Mouse (Mus musculus) MEL (cell line): Measurements from ENCODE around the gene Trim23. TPM values are rescaled to one million over a fixed set of nuclear protein-coding genes. Genes with fewer than 3 reads are reported as not detected.

Experiments used
- DNase-seq: peaks from one replicate; pipeline ENCODE4 v3.0.0; 2011; ENCODE audit warnings: low read depth, low spot score
- H3K27ac ChIP-seq: 2 replicates; pipeline ENCODE4 v1.5.1; 2012; ENCODE audit warnings: low read depth, mild to moderate bottlenecking, control low read depth, low read length, moderate library complexity; ENCODE audit not compliant: control insufficient read depth
- H3K27me3 ChIP-seq, 2 experiments: fragments of 150-350 bp in 1 of 2; sonication (generic) in 1 of 2; 2 replicates each; pipeline ENCODE4 v1.6.1; 2012; ENCODE audit warnings: low read length in 2 of 2, mild to moderate bottlenecking in 2 of 2, improper control_type of control experiment in 1 of 2, moderate library complexity in 1 of 2; ENCODE audit not compliant: insufficient read depth in 2 of 2, control insufficient read depth in 1 of 2
- H3K36me3 ChIP-seq, 2 experiments: 2 replicates each; pipeline ENCODE4 v1.6.1; 2012 to 2014; ENCODE audit warnings: low read length in 2 of 2, improper control_type of control experiment in 1 of 2, inconsistent platforms in 1 of 2, mild to moderate bottlenecking in 1 of 2; ENCODE audit not compliant: insufficient read depth in 2 of 2, control insufficient read depth in 1 of 2
- H3K4me1 ChIP-seq, 2 experiments: fragments of 150-350 bp in 1 of 2; sonication (generic) in 1 of 2; 2 replicates each; pipeline ENCODE4 v1.6.1; 2012; ENCODE audit warnings: low read length in 2 of 2, improper control_type of control experiment in 1 of 2, mild to moderate bottlenecking in 1 of 2; ENCODE audit not compliant: insufficient read depth in 2 of 2, control insufficient read depth in 1 of 2
- H3K4me3 ChIP-seq, 2 experiments: fragments of 150-350 bp in 1 of 2; sonication (generic) in 1 of 2; 2 replicates each; pipeline ENCODE4 v1.5.1; 2012; ENCODE audit warnings: low read depth in 2 of 2, low read length in 2 of 2, mild to moderate bottlenecking in 2 of 2, moderate library complexity in 2 of 2, control low read depth in 1 of 2, improper control_type of control experiment in 1 of 2; ENCODE audit not compliant: control insufficient read depth in 1 of 2, insufficient read depth in 1 of 2
- H3K79me2 ChIP-seq: 2 replicates; pipeline ENCODE4 v1.6.1; 2012; ENCODE audit warnings: mild to moderate bottlenecking, low read length, moderate library complexity; ENCODE audit not compliant: control insufficient read depth, poor library complexity, insufficient read depth
- H3K9ac ChIP-seq: 2 replicates; pipeline ENCODE4 v1.6.1; 2012; ENCODE audit warnings: low read depth, mild to moderate bottlenecking, control low read depth, low read length, moderate library complexity; ENCODE audit not compliant: control insufficient read depth, poor library complexity, severe bottlenecking
- H3K9me3 ChIP-seq: fragments of 150-350 bp; sonication (generic); replicated peaks from 2 replicates; pipeline ENCODE4 v1.6.1; 2012; ENCODE audit warnings: mild to moderate bottlenecking, low read length, improper control_type of control experiment, moderate library complexity; ENCODE audit not compliant: insufficient read depth
- BHLHE40 ChIP-seq: IDR thresholded peaks from 2 replicates; pipeline ENCODE4 v1.6.1; 2012; ENCODE audit warnings: low read depth, mild to moderate bottlenecking, inconsistent platforms, low read length, improper control_type of control experiment, borderline replicate concordance
- CTCF ChIP-seq, 3 experiments: IDR thresholded peaks in 2 of 3; conservative IDR thresholded peaks in 1 of 3; 2 replicates each; pipeline ENCODE4 v1.5.1; 2011 to 2012; ENCODE audit warnings: low read length in 3 of 3, low read depth in 2 of 3, mild to moderate bottlenecking in 2 of 3, improper control_type of control experiment in 1 of 3, inconsistent platforms in 1 of 3, mixed read lengths in 1 of 3, moderate library complexity in 1 of 3; ENCODE audit not compliant: control insufficient read depth in 1 of 3, insufficient read depth in 1 of 3, poor library complexity in 1 of 3, severe bottlenecking in 1 of 3
- E2F4 ChIP-seq: IDR thresholded peaks from 2 replicates; pipeline ENCODE4 v1.6.1; 2011; ENCODE audit warnings: low read depth, low read length, improper control_type of control experiment, borderline replicate concordance
- ELF1 ChIP-seq: IDR thresholded peaks from 2 replicates; pipeline ENCODE4 v1.6.1; 2014; ENCODE audit warnings: low read depth, mild to moderate bottlenecking, inconsistent platforms, low read length, improper control_type of control experiment, moderate library complexity
- EP300 ChIP-seq, 2 experiments: IDR thresholded peaks; 2 replicates each; pipeline ENCODE4 v1.6.1; 2011; ENCODE audit warnings: improper control_type of control experiment in 2 of 2, low read length in 2 of 2, low read depth in 1 of 2, mild to moderate bottlenecking in 1 of 2
- ETS1 ChIP-seq: IDR thresholded peaks from 2 replicates; pipeline ENCODE4 v1.6.1; 2012; ENCODE audit warnings: low read depth, mild to moderate bottlenecking, inconsistent platforms, low read length, improper control_type of control experiment, moderate library complexity
- GABPA ChIP-seq: IDR thresholded peaks from 2 replicates; pipeline ENCODE4 v1.6.1; 2012; ENCODE audit warnings: low read depth, mild to moderate bottlenecking, inconsistent platforms, low read length, improper control_type of control experiment, moderate library complexity
- HCFC1 ChIP-seq: IDR thresholded peaks from 2 replicates; pipeline ENCODE4 v1.6.1; 2012; ENCODE audit warnings: low read depth, mild to moderate bottlenecking, inconsistent platforms, low read length, improper control_type of control experiment, moderate library complexity
- MAFK ChIP-seq: IDR thresholded peaks from 2 replicates; pipeline ENCODE4 v1.6.1; 2011; ENCODE audit warnings: low read depth, mild to moderate bottlenecking, low read length, improper control_type of control experiment, borderline replicate concordance
- MAX ChIP-seq: IDR thresholded peaks from 2 replicates; pipeline ENCODE4 v1.6.1; 2011; ENCODE audit warnings: low read length, improper control_type of control experiment
- MXI1 ChIP-seq: IDR thresholded peaks from 2 replicates; pipeline ENCODE4 v1.6.1; 2011; ENCODE audit warnings: mild to moderate bottlenecking, low read depth, low read length, improper control_type of control experiment
- MYB ChIP-seq: IDR thresholded peaks from 2 replicates; pipeline ENCODE4 v1.6.1; 2011; ENCODE audit warnings: mild to moderate bottlenecking, low read depth, low read length, improper control_type of control experiment
- MYC ChIP-seq: IDR thresholded peaks from 2 replicates; pipeline ENCODE4 v1.6.1; 2011; ENCODE audit warnings: low read depth, mild to moderate bottlenecking, low read length, improper control_type of control experiment, moderate library complexity
- NELFE ChIP-seq: IDR thresholded peaks from 2 replicates; pipeline ENCODE4 v1.6.1; 2011; ENCODE audit warnings: low read depth, low read length, improper control_type of control experiment
- POLR2A ChIP-seq, 2 experiments: IDR thresholded peaks; 2 replicates each; pipeline ENCODE4 v1.6.1; 2011 to 2012; ENCODE audit warnings: low read length in 2 of 2, mild to moderate bottlenecking in 2 of 2, control low read depth in 1 of 2, improper control_type of control experiment in 1 of 2, low read depth in 1 of 2, moderate library complexity in 1 of 2; ENCODE audit not compliant: control insufficient read depth in 1 of 2, insufficient read depth in 1 of 2, poor library complexity in 1 of 2
- POLR2AphosphoS2 ChIP-seq: IDR thresholded peaks from 2 replicates; pipeline ENCODE4 v1.6.1; 2011; ENCODE audit warnings: low read length, improper control_type of control experiment
- POLR2AphosphoS5 ChIP-seq: IDR thresholded peaks from 2 replicates; pipeline ENCODE4 v1.6.1; 2012; ENCODE audit warnings: low read depth, borderline replicate concordance, mild to moderate bottlenecking, inconsistent platforms, low read length, moderate library complexity, mixed read lengths
- RAD21 ChIP-seq: IDR thresholded peaks from 2 replicates; pipeline ENCODE4 v1.6.1; 2011; ENCODE audit warnings: mild to moderate bottlenecking, low read depth, low read length, improper control_type of control experiment
- RCOR1 ChIP-seq: IDR thresholded peaks from 2 replicates; pipeline ENCODE4 v1.6.1; 2012; ENCODE audit warnings: low read depth, mild to moderate bottlenecking, inconsistent platforms, low read length, improper control_type of control experiment
- SIN3A ChIP-seq: IDR thresholded peaks from 2 replicates; pipeline ENCODE4 v1.6.1; 2012; ENCODE audit warnings: low read length, improper control_type of control experiment, inconsistent platforms
- SMC3 ChIP-seq: IDR thresholded peaks from 2 replicates; pipeline ENCODE4 v1.6.1; 2011; ENCODE audit warnings: low read depth, low read length, improper control_type of control experiment
- TBP ChIP-seq: IDR thresholded peaks from 2 replicates; pipeline ENCODE4 v1.8.0; 2011; ENCODE audit warnings: low read depth, low read length, improper control_type of control experiment
- USF1 ChIP-seq: IDR thresholded peaks from 2 replicates; pipeline ENCODE4 v1.6.1; 2014; ENCODE audit warnings: low read depth, mild to moderate bottlenecking, inconsistent platforms, low read length, improper control_type of control experiment, moderate library complexity
- USF2 ChIP-seq, 2 experiments: IDR thresholded peaks; 2 replicates each; pipeline ENCODE4 v1.6.1; 2011 to 2012; ENCODE audit warnings: improper control_type of control experiment in 2 of 2, low read length in 2 of 2, borderline replicate concordance in 1 of 2, inconsistent platforms in 1 of 2, low read depth in 1 of 2, mild to moderate bottlenecking in 1 of 2; ENCODE audit not compliant: insufficient read depth in 1 of 2
- ZC3H11A ChIP-seq: IDR thresholded peaks from 2 replicates; pipeline ENCODE4 v1.6.1; 2012; ENCODE audit warnings: low read depth, mild to moderate bottlenecking, inconsistent platforms, low read length, improper control_type of control experiment
- ZMIZ1 ChIP-seq: IDR thresholded peaks from 2 replicates; pipeline ENCODE4 v1.6.1; 2012; ENCODE audit warnings: low read depth, mild to moderate bottlenecking, inconsistent platforms, low read length, improper control_type of control experiment, moderate library complexity
- ZNF384 ChIP-seq: IDR thresholded peaks from 2 replicates; pipeline ENCODE4 v1.6.1; 2012; ENCODE audit warnings: low read depth, mild to moderate bottlenecking, inconsistent platforms, low read length, improper control_type of control experiment
- polyA plus RNA-seq, 2 experiments: library from polyadenylated mRNA; stranded (reverse) in 1 of 2; unstranded in 1 of 2; fragments of >175 nt in 1 of 2; fragments of >200 nt in 1 of 2; gene quantifications; 2 replicates each; pipeline versions ENCODE4 v1.2.1 to v1.2.4; 2012; ENCODE audit warnings: low replicate concordance in 2 of 2, low read depth in 1 of 2; ENCODE audit not compliant: insufficient read length in 2 of 2, insufficient read depth in 1 of 2, missing spikeins in 1 of 2
- total RNA-seq: library from RNA; depleted of rRNA; stranded (reverse); fragments of 300-350 nt; gene quantifications from 2 replicates; pipeline ENCODE4 v1.2.3, GENCODE M21; 2012

Trim23 gene
- total and polyA plus RNA-seq, 3 experiments, result 5.8 to 8.5 TPM; not detected in 1

DNA sequence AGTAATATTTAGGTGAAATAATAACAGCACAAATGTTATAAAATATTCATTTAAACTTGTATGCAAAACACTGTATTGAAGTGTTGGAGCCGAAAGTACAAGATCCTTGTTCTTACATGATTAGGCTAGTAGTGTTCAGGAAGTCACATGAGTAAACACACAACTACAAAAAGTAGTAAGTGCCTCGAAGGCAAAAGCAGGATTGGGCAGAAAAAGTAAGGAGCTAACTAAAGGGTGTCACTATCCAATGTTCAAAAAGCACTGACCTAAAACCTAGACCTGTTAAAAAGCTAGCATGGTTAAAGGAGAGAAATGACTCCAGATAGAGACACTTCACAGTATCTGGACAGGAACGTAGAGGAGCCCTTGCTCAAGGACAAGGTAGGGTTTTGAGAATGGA lies 48.9 kb downstream of the Trim23 start:
- Histone ChIP-seq H3K79me2 (peaks cover 27% of the 10 kb centered on the region), H3K36me3 (peaks cover 0 to 25% of the 10 kb centered on the region in 2 experiments; a peak in 3 of 4 replicates), H3K4me1 (peaks cover 3 to 8% of the 10 kb centered on the region in 2 experiments), H3K9ac (peak overlapping the region; percentile 93), H3K4me3 (peak overlapping the region; percentile 61 to 92), H3K27ac (peak overlapping the region; percentile 51), H3K9me3 (no peaks in the 10 kb centered on the region), H3K27me3 (no peaks in the 10 kb centered on the region)
- DNase-seq, result peak; percentile 49
- TF ChIP-seq POLR2AphosphoS5 (no peak), ZC3H11A (no peak), USF1 (peak; percentile 68; the same call in 1 of the 2 replicates)
- TF ChIP-seq, all 39 proteins: peak for 1

DNA sequence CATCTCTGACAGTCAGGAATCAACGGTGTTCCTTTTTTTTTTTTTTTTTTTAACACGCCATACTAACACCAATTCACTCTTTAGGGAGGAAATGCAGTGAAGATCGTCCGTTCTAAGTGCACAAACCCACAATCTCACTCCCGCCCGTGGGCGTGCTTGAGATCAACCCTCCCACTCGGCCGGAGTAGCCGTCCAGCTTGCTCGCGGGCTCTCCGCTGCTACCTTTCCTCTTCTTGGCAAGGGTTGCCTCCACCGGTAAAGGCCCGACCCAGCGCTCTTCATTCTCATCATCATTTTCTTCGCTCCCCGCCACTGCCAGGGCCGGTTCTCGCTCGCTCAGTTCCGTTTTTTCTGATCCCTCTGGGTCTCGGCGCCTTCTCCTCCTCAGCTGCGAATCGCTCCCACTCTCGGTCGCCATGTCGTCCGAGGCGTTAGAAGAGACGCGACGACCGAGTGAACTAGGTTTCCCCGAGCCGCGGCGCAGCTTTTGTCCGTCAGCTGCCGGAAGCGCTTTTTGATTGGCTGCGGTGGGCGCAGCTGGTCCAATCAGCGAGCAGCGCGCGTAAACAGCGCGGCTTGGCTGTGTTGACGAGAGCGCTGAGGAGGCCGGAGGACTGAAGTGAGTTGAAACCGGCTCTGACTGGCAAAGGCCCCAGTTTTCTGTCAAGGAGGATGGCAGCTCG lies 49.9 kb downstream of the Trim23 start, which contains the start of the genes Cenpk and Ppwd1:
TSS of gene Cenpk (plus strand) at position 228 of the 683 bp plus-strand sequence.
TSS of gene Ppwd1 (minus strand) at position 460 of the 683 bp plus-strand sequence.
- Histone ChIP-seq H3K4me3 (peak within 1 kb of the TSS; percentile 61 to 92), H3K27me3 (no peaks in the 10 kb centered on the region), H3K27ac (peak within 1 kb of the TSS; percentile 92), H3K36me3 (peaks cover 0 to 25% of the 10 kb centered on the region in 2 experiments; a peak in 3 of 4 replicates), H3K4me1 (peaks cover 3 to 8% of the 10 kb centered on the region in 2 experiments), H3K9ac (peak within 1 kb of the TSS; percentile 96), H3K79me2 (peaks cover 27% of the 10 kb centered on the region), H3K9me3 (no peaks in the 10 kb centered on the region)
- peak; percentile 98 for DNase-seq
- no peak for TF ChIP-seq MAFK
- TF ChIP-seq TBP, result peak; percentile 88
- peak; percentile 97 for TF ChIP-seq E2F4
- TF ChIP-seq MYB, result no peak; the same call in 1 of the 2 replicates
- peak; percentile 41; the same call in 1 of the 2 replicates for TF ChIP-seq MAX
- no peak for TF ChIP-seq SMC3
- TF ChIP-seq RAD21, result no peak
- peak; percentile 81; the same call in 1 of the 2 replicates for TF ChIP-seq ZMIZ1
- TF ChIP-seq ZC3H11A, result no peak
- TF ChIP-seq EP300 (IDR thresholded peaks at IDR 0.05; ENCODE audit: low read depth in 1 of 2, low read length in 2 of 2), result peak in 1 of 2 experiments; percentile 29; a peak in 1 of 4 replicates
- peak; percentile 89 for TF ChIP-seq HCFC1
- peak; percentile 91 for TF ChIP-seq ELF1
- no peak for TF ChIP-seq MYC
- no peak for TF ChIP-seq BHLHE40
- TF ChIP-seq ETS1, result peak; percentile 40; the same call in 1 of the 2 replicates
- TF ChIP-seq ZNF384, result peak; percentile 83
- no peak for TF ChIP-seq USF2 (IDR thresholded peaks at IDR 0.05; ENCODE audit: borderline replicate concordance in 1 of 2, insufficient read depth in 1 of 2, low read depth in 1 of 2, low read length in 2 of 2)
- TF ChIP-seq SIN3A, result peak; percentile 88
- peak; percentile 79 to 90 for TF ChIP-seq POLR2A (IDR thresholded peaks at IDR 0.05; ENCODE audit: control insufficient read depth in 1 of 2, insufficient read depth in 1 of 2, low read depth in 1 of 2, low read length in 2 of 2, poor library complexity in 1 of 2)
- peak; percentile 87 for TF ChIP-seq NELFE
- no peak for TF ChIP-seq CTCF (IDR thresholded peaks at IDR 0.05 in 2 of 3, conservative IDR thresholded peaks at IDR 0.05 in 1 of 3; ENCODE audit: control insufficient read depth in 1 of 3, insufficient read depth in 1 of 3, low read depth in 2 of 3, low read length in 3 of 3, poor library complexity in 1 of 3, severe bottlenecking in 1 of 3)
- TF ChIP-seq MXI1, result 0 out of 2 replicates have a peak, but pooled peaks have one; percentile 48
- TF ChIP-seq GABPA, result 0 out of 2 replicates have a peak, but pooled peaks have one; percentile 37
- peak; percentile 79; the same call in 1 of the 2 replicates for TF ChIP-seq POLR2AphosphoS2
- TF ChIP-seq RCOR1, result no peak
- TF ChIP-seq, all 39 proteins: peak for 15
